10 mouse cellular contexts compared by ENCODE assay signal in the genomic region with DNA sequence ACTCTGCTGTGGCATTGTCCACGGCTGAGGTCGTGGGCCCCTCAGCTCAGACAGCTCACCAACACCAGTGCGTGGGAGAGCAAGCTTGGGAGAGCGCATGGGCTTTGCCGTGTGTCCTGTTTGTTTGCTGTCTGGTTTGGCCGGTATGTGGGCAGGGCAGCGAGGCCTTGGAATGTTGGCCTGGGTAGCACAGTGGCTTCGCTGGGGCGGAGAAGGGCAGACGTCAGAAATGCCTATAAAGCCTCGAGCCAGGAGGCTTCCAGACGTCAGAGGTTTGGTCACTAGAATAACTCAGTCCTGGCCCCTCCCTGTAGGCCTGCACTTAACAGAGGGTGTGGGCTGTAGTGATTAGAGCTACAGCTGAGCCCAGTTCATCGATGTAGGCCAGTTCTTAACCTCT. TPM values are rescaled to one million over a fixed set of nuclear protein-coding genes. Genes with fewer than 3 reads are reported as not detected.
DNase-seq lines count a peak whose midpoint lies in the region; ATAC-seq and TF ChIP-seq lines count a peak whose summit lies in the region.
"Had no signal": no experiment of that assay in that cellular context is flagged by ENCODE, and none has a peak within 500 bp of the region (broad histone marks: within the 10 kb centered on the region; RNA-seq: fewer than 3 reads in every experiment).

No protein-coding gene starts in this region.

- 0 out of 2 replicates have a peak, but pooled peaks have one; percentile 33 for ATAC-seq in heart, embryonic 12.5 days (ENCODE audit: insufficient number of reproducible peaks, low FRiP score)
- ATAC-seq in embryonic facial prominence, embryonic 14.5 days (ENCODE audit: low read depth) = peak; percentile 31; the same call in 1 of the 2 replicates
- peak; percentile 79 for ATAC-seq in kidney, postnatal 0 days (replicated peaks; ENCODE audit: low FRiP score, low read depth)
- no peak for ATAC-seq in liver, embryonic 12.5 days
- ATAC-seq: forebrain, embryonic 15.5 days had no signal

- TF ChIP-seq CTCF in kidney, postnatal 0 days (IDR thresholded peaks at IDR 0.05; ENCODE audit: low read depth) = no peak

- no peak overlapping the region for H3K4me3 ChIP-seq in heart, embryonic 12.5 days
- H3K4me3 ChIP-seq in embryonic facial prominence, embryonic 14.5 days (ENCODE audit: low read depth, low read length) = no peak overlapping the region
- H3K4me3 ChIP-seq in kidney, postnatal 0 days (replicated peaks; ENCODE audit: low read depth, low read length) = no peak overlapping the region
- H3K4me3 ChIP-seq in liver, embryonic 12.5 days = no peak overlapping the region
- H3K4me3 ChIP-seq: forebrain, embryonic 15.5 days had no signal

- H3K9me3 ChIP-seq in heart, embryonic 12.5 days (replicated peaks) = no peaks in the 10 kb centered on the region
- H3K9me3 ChIP-seq in embryonic facial prominence, embryonic 14.5 days (ENCODE audit: control insufficient read depth, low read length) = no peaks in the 10 kb centered on the region
- no peaks in the 10 kb centered on the region for H3K9me3 ChIP-seq in kidney, postnatal 0 days (replicated peaks; ENCODE audit: low read length)
- H3K9me3 ChIP-seq in liver, embryonic 12.5 days (replicated peaks) = no peaks in the 10 kb centered on the region
- H3K9me3 ChIP-seq: forebrain, embryonic 15.5 days had no signal

- H3K4me2 ChIP-seq in heart, embryonic 12.5 days = no peak overlapping the region
- H3K4me2 ChIP-seq in embryonic facial prominence, embryonic 14.5 days (ENCODE audit: low read depth, low read length) = no peak overlapping the region
- H3K4me2 ChIP-seq in kidney, postnatal 0 days (ENCODE audit: low read length) = no peak overlapping the region
- no peak overlapping the region for H3K4me2 ChIP-seq in liver, embryonic 12.5 days
- H3K4me2 ChIP-seq: forebrain, embryonic 15.5 days had no signal

- H3K27ac ChIP-seq in heart, embryonic 12.5 days (ENCODE audit: poor library complexity, severe bottlenecking) = no peak overlapping the region
- no peak overlapping the region; the same call in 1 of the 2 replicates for H3K27ac ChIP-seq in embryonic facial prominence, embryonic 14.5 days (replicated peaks; ENCODE audit: low read depth, low read length)
- no peak overlapping the region for H3K27ac ChIP-seq in kidney, postnatal 0 days
- H3K27ac ChIP-seq in liver, embryonic 12.5 days = no peak overlapping the region
- H3K27ac ChIP-seq: forebrain, embryonic 15.5 days; liver, embryonic 14.5 days had no signal

- H3K36me3 ChIP-seq in heart, embryonic 12.5 days = no peaks in the 10 kb centered on the region
- no peaks in the 10 kb centered on the region for H3K36me3 ChIP-seq in embryonic facial prominence, embryonic 14.5 days (ENCODE audit: control insufficient read depth, insufficient read depth, low read length)
- no peaks in the 10 kb centered on the region for H3K36me3 ChIP-seq in kidney, postnatal 0 days (ENCODE audit: insufficient read depth, low read length)
- H3K36me3 ChIP-seq in liver, embryonic 12.5 days = no peaks in the 10 kb centered on the region
- H3K36me3 ChIP-seq: forebrain, embryonic 15.5 days had no signal

- H3K9ac ChIP-seq in heart, embryonic 12.5 days = no peak overlapping the region
- no peak overlapping the region for H3K9ac ChIP-seq in embryonic facial prominence, embryonic 14.5 days (ENCODE audit: low read depth, low read length)
- H3K9ac ChIP-seq in kidney, postnatal 0 days (ENCODE audit: low read depth, low read length) = no peak overlapping the region
- H3K9ac ChIP-seq in liver, embryonic 12.5 days = no peak overlapping the region
- H3K9ac ChIP-seq: forebrain, embryonic 15.5 days; liver, embryonic 14.5 days had no signal

- DNase-seq in heart, adult 8-10 months (ENCODE audit: low spot score) = no peak
- DNase-seq in embryonic facial prominence, embryonic 14.5 days (ENCODE audit: low spot score) = no peak
- DNase-seq in kidney, postnatal 0 days (ENCODE audit: low spot score) = peak; percentile 55
- DNase-seq in mesoderm, embryonic 11.5 days (ENCODE audit: low read depth, low spot score) = peak; percentile 30
- no peak for DNase-seq in thymus, postnatal 10 days (ENCODE audit: low spot score in 2 of 2)
- DNase-seq in frontal cortex, postnatal 36 days (ENCODE audit: low spot score in 2 of 2) = no peak

- 33% methylated on average over 13 of the region's 13 CpGs for WGBS in heart, embryonic 12.5 days
- 57% methylated on average over 13 of the region's 13 CpGs for WGBS in embryonic facial prominence, embryonic 14.5 days
- WGBS in kidney, postnatal 0 days = 21% methylated on average over 13 of the region's 13 CpGs
- 56% methylated on average over 13 of the region's 13 CpGs for WGBS in liver, embryonic 12.5 days (ENCODE audit: insufficient replicate concordance)

- H3K27me3 ChIP-seq in heart, embryonic 12.5 days (replicated peaks) = peaks cover 75% of the 10 kb centered on the region
- H3K27me3 ChIP-seq in embryonic facial prominence, embryonic 14.5 days (replicated peaks; ENCODE audit: control insufficient read depth, insufficient read depth, low read length) = peaks cover 3% of the 10 kb centered on the region; the same call in 1 of the 2 replicates
- no peaks in the 10 kb centered on the region; the same call in 1 of the 2 replicates for H3K27me3 ChIP-seq in kidney, postnatal 0 days (ENCODE audit: insufficient read depth, low read length)
- H3K27me3 ChIP-seq in liver, embryonic 12.5 days (replicated peaks) = peaks cover 90% of the 10 kb centered on the region
- H3K27me3 ChIP-seq: forebrain, embryonic 15.5 days had no signal

- peaks cover 16% of the 10 kb centered on the region for H3K4me1 ChIP-seq in heart, embryonic 12.5 days (replicated peaks)
- H3K4me1 ChIP-seq in embryonic facial prominence, embryonic 14.5 days (ENCODE audit: control insufficient read depth, insufficient read depth, low read length) = peaks cover 11% of the 10 kb centered on the region; the same call in 1 of the 2 replicates
- H3K4me1 ChIP-seq in kidney, postnatal 0 days (replicated peaks; ENCODE audit: insufficient read depth, low read length) = 0 out of 2 replicates have a peak, but pooled peaks cover 6% of the 10 kb centered on the region
- H3K4me1 ChIP-seq in liver, embryonic 12.5 days = no peaks in the 10 kb centered on the region
- H3K4me1 ChIP-seq: forebrain, embryonic 15.5 days had no signal

RNA-seq across cellular contexts. Expression of gene Glis1, which starts 33.9 kb away (rescaled TPM):
- polyA plus RNA-seq in heart, embryonic 12.5 days (2016; fragmentation: Nextera tagmentation; extraction: Ambion mirVana) = 0.19 and 0.47 TPM in 2 replicates
- total RNA-seq in heart, adult 8-10 months (2022) = under 1 TPM in 2 of 4 experiments, not detected in 2; 0.19 to 0.28 TPM
- polyA plus RNA-seq in embryonic facial prominence, embryonic 14.5 days (2014; fragmentation: Nextera tagmentation; extraction: Ambion mirVana) = 10.8 and 12.1 TPM in 2 replicates
- polyA plus RNA-seq in kidney, postnatal 0 days (2015; fragmentation: Nextera tagmentation; extraction: Ambion mirVana) = 5.5 and 7.4 TPM in 2 replicates
- polyA plus RNA-seq in liver, embryonic 12.5 days (2016; fragmentation: Nextera tagmentation; extraction: Ambion mirVana) = 0.24 and 0.32 TPM in 2 replicates

Comparison
In these comparisons a context has a peak if more than half of its experiments do, and no peak if none do; other contexts are left out.
1. DNase-seq: peak in kidney, postnatal 0 days (single experiment) and mesoderm, embryonic 11.5 days (single experiment); none in heart, adult 8-10 months (single experiment), embryonic facial prominence, embryonic 14.5 days (single experiment), thymus, postnatal 10 days (0 of 2) and frontal cortex, postnatal 36 days (0 of 2).